ENCODE assay signal across 24 mouse cellular contexts in genomic region chr10:59235847-59236246, GRCm38 (mm10).
"Had no signal": no experiment of that assay in that cellular context is flagged by ENCODE, and none has a peak within 500 bp of the region (broad histone marks: within the 10 kb centered on the region; RNA-seq: fewer than 3 reads in every experiment).

No protein-coding gene starts in this region.

- H3K4me3 ChIP-seq: gastrocnemius, adult 2 months; heart, embryonic 10.5 days; heart, embryonic 12.5 days; hindbrain, embryonic 10.5 days; hindbrain, embryonic 12.5 days; intestine, embryonic 15.5 days; layer of hippocampus, adult 2 months; left cerebral cortex, adult 2 months; limb, embryonic 13.5 days; limb, embryonic 15.5 days had no signal

- H3K4me2 ChIP-seq: heart, embryonic 12.5 days; hindbrain, embryonic 12.5 days; hindbrain, embryonic 14.5 days; intestine, embryonic 15.5 days; limb, embryonic 13.5 days; limb, embryonic 15.5 days had no signal

- H3K9ac ChIP-seq: heart, embryonic 12.5 days; hindbrain, embryonic 12.5 days; hindbrain, embryonic 14.5 days; intestine, embryonic 15.5 days; limb, embryonic 13.5 days; limb, embryonic 15.5 days had no signal

- H3K27me3 ChIP-seq: heart, embryonic 12.5 days; hindbrain, embryonic 12.5 days; intestine, embryonic 15.5 days; limb, embryonic 13.5 days; limb, embryonic 15.5 days had no signal

- H3K27ac ChIP-seq: gastrocnemius, adult 2 months; heart, embryonic 10.5 days; hindbrain, embryonic 10.5 days; hindbrain, embryonic 12.5 days; hindbrain, embryonic 14.5 days; intestine, embryonic 15.5 days; layer of hippocampus, adult 2 months; left cerebral cortex, adult 2 months; limb, embryonic 13.5 days; limb, embryonic 15.5 days had no signal

- ATAC-seq: hindbrain, embryonic 16.5 days; inflammation-experienced regulatory T-cells, adult 6 months; intestine, embryonic 15.5 days; intestine, postnatal 0 days had no signal

- H3K36me3 ChIP-seq: heart, embryonic 10.5 days; heart, embryonic 12.5 days; hindbrain, embryonic 10.5 days; hindbrain, embryonic 12.5 days; intestine, embryonic 15.5 days; limb, embryonic 13.5 days; limb, embryonic 15.5 days had no signal

- H3K4me1 ChIP-seq: heart, embryonic 10.5 days; heart, embryonic 12.5 days; hindbrain, embryonic 10.5 days; hindbrain, embryonic 12.5 days; intestine, embryonic 15.5 days; limb, embryonic 13.5 days had no signal

- H3K9me3 ChIP-seq: heart, embryonic 10.5 days; heart, embryonic 12.5 days; hindbrain, embryonic 10.5 days; hindbrain, embryonic 12.5 days; intestine, embryonic 15.5 days; limb, embryonic 13.5 days; limb, embryonic 15.5 days had no signal

- DNase-seq: gastrocnemius, adult 2 months; gastrocnemius, postnatal 10 days; gastrocnemius, postnatal 25 days; heart, postnatal 10 days; heart, postnatal 4 days; kidney, adult 18-20 months; kidney, adult 8-10 months; kidney, postnatal 10 days; kidney, postnatal 25 days; kidney, postnatal 4 days; left cerebral cortex, postnatal 4 days had no signal
